Comparison of ENCODE assay signal across 8 mouse cellular contexts in the genomic region with DNA sequence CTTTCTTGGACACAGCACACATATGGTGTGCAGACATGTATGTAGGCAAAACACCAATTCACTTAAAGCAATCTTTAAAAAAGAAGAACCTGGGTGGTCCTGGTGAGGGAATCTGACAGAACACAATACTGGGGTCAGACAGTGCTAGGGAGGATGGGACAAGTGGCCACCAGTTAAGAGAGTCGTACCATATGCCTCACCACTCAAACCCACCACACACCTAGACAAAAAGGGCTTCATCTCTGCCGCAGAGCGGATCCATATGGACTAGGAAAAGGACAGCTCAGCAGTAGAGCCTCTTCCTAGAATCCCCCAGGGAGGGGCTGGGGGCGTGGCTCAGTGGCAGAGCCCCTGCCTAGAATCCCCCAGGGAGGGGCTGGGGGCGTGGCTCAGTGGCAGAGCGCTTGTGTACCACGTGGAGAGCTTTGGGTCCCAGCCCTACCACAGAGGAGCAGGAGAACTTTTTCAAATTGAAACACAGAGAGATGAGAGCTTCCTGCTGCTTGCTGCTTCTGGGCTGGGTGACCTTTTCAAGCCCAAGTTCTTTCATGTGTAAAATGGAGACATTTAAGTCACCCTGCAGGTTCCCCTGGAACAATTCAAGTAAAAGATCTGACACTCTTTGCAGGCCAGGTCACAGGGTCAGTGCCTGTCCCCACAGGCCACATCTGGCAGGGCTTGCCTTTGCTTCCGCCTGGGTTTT. TPM values are rescaled to one million over a fixed set of nuclear protein-coding genes. Genes with fewer than 3 reads are reported as not detected.
DNase-seq lines count a peak whose midpoint lies in the region; ATAC-seq lines count a peak whose summit lies in the region.

No protein-coding gene starts in this region.

- H3K27ac ChIP-seq in heart, embryonic 12.5 days (ENCODE audit: poor library complexity, severe bottlenecking) = 0 out of 2 replicates have a peak overlapping the region, but pooled peaks have one; percentile 11

- no peaks in the 10 kb centered on the region for H3K9me3 ChIP-seq in heart, embryonic 12.5 days (replicated peaks)

- H3K9ac ChIP-seq in heart, embryonic 12.5 days = no peak overlapping the region

- ATAC-seq in heart, embryonic 12.5 days (ENCODE audit: insufficient number of reproducible peaks, low FRiP score) = no peak

- H3K4me2 ChIP-seq in heart, embryonic 12.5 days = no peak overlapping the region

- WGBS in heart, embryonic 12.5 days = 22% methylated on average over 8 of the region's 8 CpGs

- H3K4me1 ChIP-seq in heart, embryonic 12.5 days (replicated peaks) = peaks cover 50% of the 10 kb centered on the region

- DNase-seq in heart, adult 9 months (ENCODE audit: low spot score in 2 of 2) = no peak
- peak; percentile 40 for DNase-seq in urinary bladder, postnatal 14 days (ENCODE audit: low spot score)
- no peak for DNase-seq in urinary bladder, adult 18-20 months (ENCODE audit: low spot score in 2 of 2)
- DNase-seq in kidney, postnatal 36 days = peak; percentile 39 to 56
- DNase-seq in yolk sac, embryonic 10.5 days (ENCODE audit: low spot score) = peak; percentile 79
- DNase-seq in spleen, postnatal 36 days (ENCODE audit: low spot score in 2 of 2) = no peak
- no peak for DNase-seq in spleen, adult 18-20 months

- H3K36me3 ChIP-seq in heart, embryonic 12.5 days = peaks cover 57% of the 10 kb centered on the region

- H3K27me3 ChIP-seq in heart, embryonic 12.5 days (replicated peaks) = no peaks in the 10 kb centered on the region

- no peak overlapping the region for H3K4me3 ChIP-seq in heart, embryonic 12.5 days

RNA-seq across cellular contexts. Expression of a gene that starts 8.8 kb away (rescaled TPM):
- 99.1 and 101 TPM in 2 replicates for polyA plus RNA-seq in heart, embryonic 12.5 days (2016; fragmentation: Nextera tagmentation; extraction: Ambion mirVana)

RNA-seq across cellular contexts. Expression of a gene that starts 26.2 kb away (rescaled TPM):
- 160 and 166 TPM in 2 replicates for polyA plus RNA-seq in heart, embryonic 12.5 days (2016; fragmentation: Nextera tagmentation; extraction: Ambion mirVana)

RNA-seq across cellular contexts. Expression of a gene that starts 29.3 kb away (rescaled TPM):
- polyA plus RNA-seq in heart, embryonic 12.5 days (2016; fragmentation: Nextera tagmentation; extraction: Ambion mirVana) = 232 and 245 TPM in 2 replicates

RNA-seq across cellular contexts. Expression of a gene that starts 42.5 kb away (rescaled TPM):
- polyA plus RNA-seq in heart, embryonic 12.5 days (2016; fragmentation: Nextera tagmentation; extraction: Ambion mirVana) = 399 and 400 TPM in 2 replicates

RNA-seq across cellular contexts. Expression of a gene that starts 49.0 kb away (rescaled TPM):
- 6.7 and 8.9 TPM in 2 replicates for polyA plus RNA-seq in heart, embryonic 12.5 days (2016; fragmentation: Nextera tagmentation; extraction: Ambion mirVana)

Comparison
In these comparisons a context has a peak if more than half of its experiments do, and no peak if none do; other contexts are left out.
1. DNase-seq: peak in urinary bladder, postnatal 14 days (single experiment), kidney, postnatal 36 days (2 of 2) and yolk sac, embryonic 10.5 days (single experiment); none in heart, adult 9 months (0 of 2), urinary bladder, adult 18-20 months (0 of 2), spleen, postnatal 36 days (0 of 2) and spleen, adult 18-20 months (0 of 2).